Mouse (Mus musculus): ENCODE data around the gene Vps25. TPM values are rescaled to one million over a fixed set of nuclear protein-coding genes. Genes with fewer than 3 reads are reported as not detected.

Gene Vps25
- total and polyA plus RNA-seq, 3 experiments, result 105 to 211 (median 132) TPM

DNA sequence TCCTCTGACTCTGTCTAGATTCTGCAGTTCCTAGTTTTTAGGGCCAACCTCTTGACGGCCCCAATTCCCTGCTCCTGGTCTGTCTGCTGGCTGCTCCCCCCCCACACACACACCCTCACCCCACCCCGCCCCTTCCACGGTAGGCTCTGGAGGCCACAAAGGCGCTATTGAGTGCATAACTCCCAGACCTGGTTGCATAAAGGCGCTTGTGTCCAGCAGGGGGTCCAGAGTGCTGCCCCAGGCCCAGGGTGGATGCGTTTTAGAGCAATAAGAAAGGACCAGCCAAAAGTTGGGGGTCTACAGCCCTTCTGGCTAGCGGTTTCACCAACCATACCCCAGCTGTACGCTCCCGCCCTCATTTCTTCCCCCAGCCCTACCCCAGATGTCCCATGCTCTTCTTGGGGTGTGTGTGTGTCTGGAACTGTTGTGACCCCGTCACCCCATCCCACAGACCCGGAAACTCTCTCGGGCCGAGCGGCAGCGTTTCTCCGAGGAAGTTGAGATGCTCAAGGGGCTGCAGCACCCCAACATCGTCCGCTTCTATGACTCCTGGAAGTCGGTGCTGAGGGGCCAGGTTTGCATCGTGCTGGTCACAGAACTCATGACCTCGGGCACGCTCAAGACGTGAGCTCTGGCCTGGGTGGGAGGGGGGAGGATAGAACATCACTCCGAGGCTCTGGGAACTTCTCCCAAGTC is 8.9 kb downstream of the Vps25 start:
- DNase-seq (ENCODE audit: extremely low read depth), result no peak
- dilution Hi-C loops (cut with MboI; ENCODE audit: extremely low pct_ligation_motif_present, extremely low pct_unique_long_range_greater_than_20kb, low sequenced_read_pairs) (no loop called here), in situ Hi-C loops (cut with MboI; ENCODE audit: low pct_ligation_motif_present, low pct_unique_long_range_greater_than_20kb, low sequenced_read_pairs) (no loop called here)
- H3K27me3 ChIP-seq (replicated peaks), result no peaks in the 10 kb centered on the region
- no peak overlapping the region for H3K27ac ChIP-seq (ENCODE audit: insufficient read depth, low read depth)
- H3K36me3 ChIP-seq (replicated peaks in 1 of 2; ENCODE audit: control insufficient read depth in 1 of 2, insufficient read depth in 1 of 2, low read length in 1 of 2), result peaks cover 18 to 75% of the 10 kb centered on the region in 2 experiments
- H3K4me2 ChIP-seq (ENCODE audit: insufficient read depth, low read depth, poor library complexity, severe bottlenecking), result no peak overlapping the region
- H3K9ac ChIP-seq (ENCODE audit: insufficient read depth, low read depth), result no peak overlapping the region
- H3K79me2 ChIP-seq (replicated peaks; ENCODE audit: control insufficient read depth, extremely low read depth, insufficient read depth, poor library complexity, severe bottlenecking), result no peaks in the 10 kb centered on the region
- no peak overlapping the region for H3K4me3 ChIP-seq (replicated peaks in 1 of 3; ENCODE audit: low read depth in 2 of 3, low read length in 2 of 3, poor library complexity in 1 of 3)
- peaks cover 4 to 31% of the 10 kb centered on the region in 2 experiments; a peak in 3 of 4 replicates for H3K4me1 ChIP-seq (ENCODE audit: control insufficient read depth in 1 of 2, insufficient read depth in 2 of 2)
- H3K9me3 ChIP-seq (replicated peaks; ENCODE audit: low read length), result no peaks in the 10 kb centered on the region
- no peak for TF ChIP-seq POLR2A (IDR thresholded peaks at IDR 0.05; ENCODE audit: low read depth, low read length)
- no peak for TF ChIP-seq SMC3 (IDR thresholded peaks at IDR 0.05; ENCODE audit: low read depth, low read length)
- no peak for TF ChIP-seq RCOR1 (conservative IDR thresholded peaks at IDR 0.05; ENCODE audit: low read depth, low read length)
- no peak for TF ChIP-seq SIN3A (IDR thresholded peaks at IDR 0.05; ENCODE audit: low read length)
- no peak for TF ChIP-seq ZNF384 (IDR thresholded peaks at IDR 0.05; ENCODE audit: low read depth, low read length)
- TF ChIP-seq CTCF (conservative IDR thresholded peaks at IDR 0.05 in 1 of 2, IDR thresholded peaks at IDR 0.05 in 1 of 2; ENCODE audit: low read depth in 2 of 2, low read length in 2 of 2), result no peak
- no peak for TF ChIP-seq MXI1 (IDR thresholded peaks at IDR 0.05; ENCODE audit: low read depth, low read length)
- TF ChIP-seq ELF1 (IDR thresholded peaks at IDR 0.05; ENCODE audit: low read depth, low read length), result no peak
- no peak for TF ChIP-seq ZC3H11A (IDR thresholded peaks at IDR 0.05; ENCODE audit: low read depth, low read length)
- no peak for TF ChIP-seq CHD2 (IDR thresholded peaks at IDR 0.05; ENCODE audit: low read length)
- TF ChIP-seq IRF4 (IDR thresholded peaks at IDR 0.05; ENCODE audit: low read depth, low read length), result no peak
- no peak for TF ChIP-seq USF2 (conservative IDR thresholded peaks at IDR 0.05; ENCODE audit: low read depth, low read length)
- no peak for TF ChIP-seq PAX5 (IDR thresholded peaks at IDR 0.05; ENCODE audit: low read length)
- TF ChIP-seq E2F4 (IDR thresholded peaks at IDR 0.05; ENCODE audit: insufficient replicate concordance, low read depth, low read length), result no peak
- TF ChIP-seq POLR2AphosphoS2 (IDR thresholded peaks at IDR 0.05; ENCODE audit: low read depth, low read length), result no peak; the same call in 1 of the 2 replicates
- TF ChIP-seq MAFK (IDR thresholded peaks at IDR 0.05; ENCODE audit: insufficient replicate concordance, low read length), result no peak
- no peak for TF ChIP-seq NELFE (IDR thresholded peaks at IDR 0.05; ENCODE audit: low read depth, low read length)
- TF ChIP-seq GABPA (IDR thresholded peaks at IDR 0.05; ENCODE audit: insufficient replicate concordance, low read depth, low read length), result no peak
- TF ChIP-seq NRF1 (IDR thresholded peaks at IDR 0.05; ENCODE audit: low read depth, low read length), result no peak
- no peak for TF ChIP-seq ZMIZ1 (IDR thresholded peaks at IDR 0.05; ENCODE audit: low read depth, low read length)

All from CH12.LX (cell line).